Mouse (Mus musculus) hindbrain, embryonic 13.5 days (tissue): ENCODE measurements at regions not wholly inside any gene's neighbourhood (a gene's known extent, or its start where the extent isn't known, plus 50 kb on each side); places are given as distances from the start of the nearest gene placed in this dataset.

Source experiments
- ATAC-seq: fragments of 200-750 bp; cut with Nextera tagmentation; 2 replicates; pipeline ENCODE4 v1.8.0; 2017; ENCODE audit warnings: moderate TSS enrichment; ENCODE audit not compliant: low FRiP score
- H3K27ac ChIP-seq: fragments of 300-500 bp; sonication (generic); 2 replicates; pipeline ENCODE4 v1.5.1; 2015; ENCODE audit warnings: inconsistent platforms, mild to moderate bottlenecking, moderate library complexity
- H3K27me3 ChIP-seq: fragments of 300-500 bp; sonication (generic); 2 replicates; pipeline ENCODE4 v1.6.1; 2015; ENCODE audit warnings: mild to moderate bottlenecking, inconsistent platforms
- H3K36me3 ChIP-seq: fragments of 300-500 bp; sonication (generic); 2 replicates; pipeline ENCODE4 v1.6.1; 2015; ENCODE audit warnings: mild to moderate bottlenecking, inconsistent platforms
- H3K4me1 ChIP-seq: fragments of 300-500 bp; sonication (generic); replicated peaks from 2 replicates; pipeline ENCODE4 v1.6.1; 2015; ENCODE audit warnings: inconsistent platforms
- H3K4me2 ChIP-seq: fragments of 300-500 bp; sonication (generic); 2 replicates; pipeline ENCODE4 v1.6.1; 2015; ENCODE audit warnings: inconsistent platforms, mild to moderate bottlenecking, moderate library complexity
- H3K4me3 ChIP-seq: fragments of 300-500 bp; sonication (generic); 2 replicates; pipeline ENCODE4 v1.5.1; 2015; ENCODE audit warnings: mild to moderate bottlenecking, inconsistent platforms
- H3K9ac ChIP-seq: fragments of 300-500 bp; sonication (generic); 2 replicates; pipeline ENCODE4 v1.6.1; 2015; ENCODE audit warnings: mild to moderate bottlenecking, inconsistent platforms
- H3K9me3 ChIP-seq: fragments of 300-500 bp; sonication (generic); 2 replicates; pipeline ENCODE4 v1.6.1; 2016; ENCODE audit warnings: inconsistent platforms
- WGBS: fragments of 180-500 bp; shearing (Covaris S2); methylation state at CpG from one replicate; pipeline ENCODE4 v1.1.7; 2015; 5-methylcytosine and 5-hydroxymethylcytosine counted together

DNA sequence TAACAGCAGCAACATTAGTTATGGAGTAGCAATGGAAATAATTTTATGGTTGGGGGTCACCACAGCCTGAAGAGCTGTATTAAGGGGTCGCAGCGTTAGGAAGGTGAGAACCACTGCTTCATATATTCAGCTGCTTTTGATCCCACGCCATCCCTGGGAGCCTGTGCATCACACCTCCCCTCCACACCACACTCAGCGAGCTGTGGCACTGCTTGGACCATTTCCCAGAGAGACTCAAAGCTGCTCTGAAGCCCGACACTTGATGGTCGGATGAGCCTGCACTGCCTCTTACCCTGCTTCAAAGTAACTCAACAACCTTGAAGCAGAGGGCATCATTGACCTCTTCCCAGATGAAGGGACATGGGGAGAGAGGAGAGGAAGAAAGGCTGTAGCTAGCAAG, 171.3 kb downstream of the Cryba4 start:
- Histone ChIP-seq H3K36me3 (no peaks in the 10 kb centered on the region), H3K27ac (no peak overlapping the region), H3K27me3 (no peaks in the 10 kb centered on the region), H3K9me3 (peaks cover 3% of the 10 kb centered on the region; the same call in 1 of the 2 replicates), H3K4me3 (no peak overlapping the region), H3K9ac (no peak overlapping the region), H3K4me2 (no peak overlapping the region), H3K4me1 (peaks cover 11% of the 10 kb centered on the region)
- 86% methylated on average over 6 of the region's 6 CpGs for WGBS
- ATAC-seq, result no peak

DNA sequence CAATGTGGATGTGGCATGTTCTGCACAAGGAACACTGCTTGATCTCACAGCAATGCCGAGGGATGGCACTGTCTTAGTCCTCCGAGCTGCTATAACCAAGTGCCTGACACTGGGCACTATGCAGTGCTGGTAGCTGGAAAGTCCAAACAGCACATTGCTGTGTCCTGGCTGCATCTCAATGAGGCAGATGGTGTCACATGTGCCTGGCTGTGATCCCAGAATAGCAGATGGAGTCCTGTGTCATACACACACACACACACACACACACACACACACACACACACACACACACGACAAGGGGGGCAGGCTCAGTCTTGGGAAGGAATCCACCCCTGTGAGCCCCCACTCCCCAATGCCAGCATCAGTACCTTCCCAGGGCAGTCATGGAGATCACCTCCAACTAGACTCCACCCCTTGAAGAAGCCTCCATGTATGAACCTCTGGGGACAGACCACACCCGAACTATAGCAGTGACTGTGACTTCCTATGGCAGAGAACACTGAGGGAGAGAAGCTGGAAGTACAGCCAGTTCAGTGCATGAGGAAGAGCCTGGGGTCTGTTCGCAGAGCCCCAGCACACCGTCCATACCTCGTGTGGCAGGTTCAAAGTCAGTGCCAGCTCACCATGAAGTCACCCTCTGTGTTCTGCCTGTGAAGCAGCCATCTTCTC, 160.3 kb downstream of the Cryba4 start:
- no peak overlapping the region for H3K27ac ChIP-seq
- 74% methylated on average over 7 of the region's 7 CpGs for WGBS
- peaks cover 10% of the 10 kb centered on the region; the same call in 1 of the 2 replicates for H3K4me1 ChIP-seq
- no peak overlapping the region for H3K4me2 ChIP-seq
- H3K4me3 ChIP-seq, result no peak overlapping the region
- no peaks in the 10 kb centered on the region for H3K9me3 ChIP-seq
- H3K27me3 ChIP-seq, result peaks cover 4% of the 10 kb centered on the region; the same call in 1 of the 2 replicates
- H3K9ac ChIP-seq, result no peak overlapping the region
- H3K36me3 ChIP-seq, result no peaks in the 10 kb centered on the region
- ATAC-seq, result peak; percentile 63; the same call in 1 of the 2 replicates

DNA sequence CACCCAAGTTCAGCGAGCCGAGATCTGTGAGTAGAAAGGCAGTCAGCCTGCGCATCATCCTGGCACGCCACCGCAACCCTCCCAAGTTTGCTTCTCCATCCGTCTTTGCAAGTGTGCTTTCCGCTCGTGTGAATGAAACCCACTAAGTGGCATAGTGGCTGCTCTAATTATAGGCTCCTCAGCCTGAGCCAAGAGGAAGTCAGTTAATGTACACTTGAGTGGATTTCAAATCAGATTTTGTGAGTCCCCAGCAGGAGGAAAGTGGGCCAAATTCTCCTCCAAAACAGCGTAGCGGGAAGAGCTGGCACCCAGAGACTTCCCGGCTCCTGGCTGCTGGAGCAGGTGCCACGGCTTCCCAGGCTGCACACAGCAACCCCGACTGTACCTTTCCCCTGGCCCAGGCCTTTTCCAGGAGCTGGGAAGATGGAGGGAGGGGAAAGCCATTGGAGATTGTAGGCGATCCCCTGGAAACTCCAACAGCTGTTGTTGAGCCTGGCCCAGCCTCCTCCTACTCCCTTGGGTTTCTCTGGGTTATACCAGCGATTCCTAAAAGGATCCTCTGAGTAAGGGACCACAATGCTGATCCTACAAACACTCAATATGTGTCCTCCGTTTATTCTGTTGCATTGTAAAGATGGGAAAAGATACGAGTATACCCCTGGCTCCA, 158.3 kb downstream of the Cryba4 start:
- no peak overlapping the region for H3K4me2 ChIP-seq
- no peaks in the 10 kb centered on the region for H3K36me3 ChIP-seq
- no peak overlapping the region for H3K9ac ChIP-seq
- no peaks in the 10 kb centered on the region for H3K9me3 ChIP-seq
- ATAC-seq, result no peak
- H3K4me1 ChIP-seq, result peaks cover 23% of the 10 kb centered on the region
- peaks cover 6% of the 10 kb centered on the region for H3K27me3 ChIP-seq
- 0 out of 2 replicates have a peak overlapping the region, but pooled peaks have one; percentile 35 for H3K27ac ChIP-seq
- WGBS, result 74% methylated on average over 17 of the region's 17 CpGs
- H3K4me3 ChIP-seq, result no peak overlapping the region

DNA sequence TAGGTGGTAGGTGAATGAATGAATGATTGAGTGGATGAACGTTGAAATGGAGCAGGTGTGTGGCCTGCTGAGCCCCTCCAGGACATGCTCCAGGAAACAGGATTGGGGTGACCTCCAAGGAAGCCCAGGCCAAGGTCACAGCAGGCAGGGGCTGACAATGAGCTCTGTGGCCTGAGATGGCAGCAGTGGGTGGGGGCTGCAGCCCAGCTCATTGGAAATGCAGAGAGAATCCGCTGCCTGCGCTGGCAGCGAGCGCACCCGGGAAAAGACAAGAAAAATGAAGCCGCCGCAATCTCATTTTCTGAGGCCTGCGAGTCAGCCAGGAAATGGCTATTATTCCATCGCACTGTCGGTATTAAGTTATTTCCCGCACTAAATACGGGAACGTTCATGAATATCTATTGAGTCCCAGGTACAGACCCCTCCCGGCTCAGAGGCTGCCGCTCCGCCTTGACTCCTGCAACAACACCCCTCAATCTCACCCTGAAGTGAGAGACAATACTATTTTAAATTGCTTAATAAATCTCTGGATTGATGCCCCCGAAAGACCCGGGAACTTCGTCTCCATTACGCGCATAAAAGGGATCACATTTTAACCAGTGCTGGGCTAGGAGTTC, 153.7 kb downstream of the Cryba4 start:
- peak overlapping the region; percentile 32 for H3K4me2 ChIP-seq
- no peaks in the 10 kb centered on the region for H3K9me3 ChIP-seq
- H3K27me3 ChIP-seq, result peaks cover 6% of the 10 kb centered on the region
- no peak overlapping the region for H3K4me3 ChIP-seq
- H3K4me1 ChIP-seq, result peaks cover 31% of the 10 kb centered on the region
- ATAC-seq, result peak; percentile 67
- H3K27ac ChIP-seq, result peak overlapping the region; percentile 74
- H3K36me3 ChIP-seq, result no peaks in the 10 kb centered on the region
- 24% methylated on average over 22 of the region's 22 CpGs for WGBS
- H3K9ac ChIP-seq, result peak overlapping the region; percentile 53; the same call in 1 of the 2 replicates

- WGBS, result 68% methylated on average over 17 of the region's 17 CpGs
- ATAC-seq, result no peak
- Histone ChIP-seq H3K9ac (no peak overlapping the region), H3K4me2 (no peak overlapping the region), H3K4me1 (peaks cover 22% of the 10 kb centered on the region), H3K9me3 (no peaks in the 10 kb centered on the region), H3K27me3 (peaks cover 3% of the 10 kb centered on the region), H3K27ac (no peak overlapping the region), H3K36me3 (no peaks in the 10 kb centered on the region), H3K4me3 (no peak overlapping the region)
These were observed 150.4 kb downstream of the Cryba4 start for GRCm38 (mm10) chr5:112101739-112102590.

- Histone ChIP-seq H3K4me1 (peaks cover 27% of the 10 kb centered on the region), H3K9me3 (no peaks in the 10 kb centered on the region), H3K9ac (0 out of 2 replicates have a peak overlapping the region, but pooled peaks have one; percentile 1), H3K4me2 (no peak overlapping the region), H3K27ac (peak overlapping the region; percentile 58), H3K27me3 (no peaks in the 10 kb centered on the region; the same call in 1 of the 2 replicates), H3K4me3 (no peak overlapping the region), H3K36me3 (no peaks in the 10 kb centered on the region)
- WGBS, result 29% methylated on average over 22 of the region's 22 CpGs
- peak; percentile 47; the same call in 1 of the 2 replicates for ATAC-seq
These were observed 141.9 kb downstream of the Cryba4 start for GRCm38 (mm10) chr5:112110306-112110969.

GRCm38 (mm10) chr5:112120766-112121165, 131.6 kb downstream of the Cryba4 start:
- Histone ChIP-seq H3K27me3 (peaks cover 14% of the 10 kb centered on the region), H3K9me3 (no peaks in the 10 kb centered on the region), H3K27ac (no peak overlapping the region), H3K9ac (no peak overlapping the region), H3K36me3 (no peaks in the 10 kb centered on the region), H3K4me3 (no peak overlapping the region), H3K4me1 (peaks cover 53% of the 10 kb centered on the region), H3K4me2 (no peak overlapping the region)
- no peak for ATAC-seq
- WGBS, result 75% methylated on average over 6 of the region's 6 CpGs

DNA sequence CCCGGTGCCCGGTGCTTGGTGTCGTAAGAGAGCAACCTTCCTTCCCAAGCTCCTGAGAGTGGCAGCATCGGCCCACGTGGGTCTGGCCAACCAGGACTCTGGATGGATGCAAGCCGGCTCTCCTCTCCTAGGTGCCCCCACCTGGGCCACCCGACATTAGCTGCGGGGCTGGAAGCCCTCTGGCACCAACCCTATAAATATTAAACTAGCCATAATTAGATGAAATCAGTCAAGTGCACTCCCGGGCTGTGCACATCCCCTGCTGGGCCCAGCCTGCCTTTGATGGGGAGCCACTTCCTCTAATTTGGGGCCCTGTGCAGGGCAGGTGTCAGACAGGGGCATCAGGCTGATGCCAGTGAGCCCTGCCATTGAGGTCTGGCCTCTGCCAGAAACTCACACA, 130.8 kb downstream of the Cryba4 start:
- no peak overlapping the region for H3K4me3 ChIP-seq
- no peak overlapping the region for H3K4me2 ChIP-seq
- H3K27me3 ChIP-seq, result peaks cover 20% of the 10 kb centered on the region
- WGBS, result 45% methylated on average over 9 of the region's 9 CpGs
- no peaks in the 10 kb centered on the region for H3K36me3 ChIP-seq
- H3K4me1 ChIP-seq, result peaks cover 48% of the 10 kb centered on the region
- no peaks in the 10 kb centered on the region for H3K9me3 ChIP-seq
- no peak overlapping the region; the same call in 1 of the 2 replicates for H3K27ac ChIP-seq
- no peak overlapping the region for H3K9ac ChIP-seq
- no peak for ATAC-seq

- ATAC-seq, result no peak
- Histone ChIP-seq H3K36me3 (no peaks in the 10 kb centered on the region), H3K9ac (no peak overlapping the region), H3K4me2 (no peak overlapping the region), H3K27ac (no peak overlapping the region), H3K9me3 (no peaks in the 10 kb centered on the region), H3K27me3 (peaks cover 22% of the 10 kb centered on the region), H3K4me3 (no peak overlapping the region), H3K4me1 (peaks cover 38% of the 10 kb centered on the region)
- WGBS, result 14% methylated on average over 5 of the region's 5 CpGs
These were observed 129.7 kb downstream of the Cryba4 start for GRCm38 (mm10) chr5:112122581-112122980.

- Histone ChIP-seq H3K27me3 (peaks cover 34% of the 10 kb centered on the region), H3K9ac (no peak overlapping the region), H3K27ac (no peak overlapping the region), H3K36me3 (no peaks in the 10 kb centered on the region), H3K9me3 (no peaks in the 10 kb centered on the region), H3K4me1 (peaks cover 10% of the 10 kb centered on the region), H3K4me2 (no peak overlapping the region), H3K4me3 (no peak overlapping the region)
- WGBS, result 83% methylated on average over 4 of the region's 4 CpGs
- no peak for ATAC-seq
These were observed 125.1 kb downstream of the Cryba4 start for GRCm38 (mm10) chr5:112127171-112127570.

- Histone ChIP-seq H3K27ac (no peak overlapping the region; the same call in 1 of the 2 replicates), H3K9me3 (no peaks in the 10 kb centered on the region), H3K36me3 (no peaks in the 10 kb centered on the region), H3K9ac (no peak overlapping the region), H3K27me3 (peaks cover 19% of the 10 kb centered on the region), H3K4me1 (peaks cover 38% of the 10 kb centered on the region), H3K4me2 (no peak overlapping the region), H3K4me3 (no peak overlapping the region)
- WGBS, result 90% methylated on average over 1 of the region's 1 CpGs
- ATAC-seq, result no peak
These were observed 119.6 kb downstream of the Cryba4 start for GRCm38 (mm10) chr5:112132746-112133145.
